Mouse (Mus musculus): ENCODE measurements at regions not wholly inside any gene's neighbourhood (a gene's known extent, or its start where the extent isn't known, plus 50 kb on each side); places are given as distances from the start of the nearest gene placed in this dataset.

DNA sequence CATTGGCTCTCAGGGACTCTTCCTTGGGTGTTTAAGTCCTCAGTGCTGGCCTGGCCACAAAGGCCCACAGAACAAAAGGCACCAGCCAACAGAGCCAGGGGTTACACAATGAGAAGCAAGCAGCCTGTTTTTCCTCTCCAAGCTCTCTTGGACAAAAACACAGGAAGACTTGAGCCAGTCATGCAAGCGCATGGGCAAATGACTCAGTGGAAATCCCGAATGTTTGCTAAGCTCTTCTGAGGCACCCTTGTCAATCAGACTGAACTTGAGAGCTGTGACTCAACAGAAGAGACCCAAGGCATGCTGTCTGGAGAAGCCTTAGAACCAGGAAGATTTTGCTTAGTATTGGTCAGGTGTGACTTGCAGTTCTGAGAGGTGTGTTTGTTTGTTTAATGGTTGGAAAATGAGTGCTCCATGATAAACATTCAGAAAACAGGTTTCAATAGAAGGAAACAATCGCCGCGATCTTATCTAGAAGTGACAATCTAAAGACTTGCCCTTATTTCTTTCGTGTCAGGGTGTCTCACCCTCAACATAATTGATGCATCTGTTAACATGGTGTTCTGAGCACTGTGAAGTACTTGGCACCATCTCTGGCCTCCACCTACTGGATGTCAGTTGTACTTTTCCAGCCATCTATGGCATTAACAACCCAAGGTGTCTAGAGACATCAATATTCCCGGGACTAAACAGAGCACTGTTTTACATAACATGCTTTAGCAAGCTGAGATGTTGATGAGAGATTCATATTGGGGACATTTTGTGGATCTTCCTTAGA lies 124.0 kb upstream of the Tmc1 start:
- ATAC-seq (ENCODE audit: insufficient number of reproducible peaks, insufficient read depth, low FRiP score, low read depth), result no peak
- Histone ChIP-seq H3K4me1 (ENCODE audit: control insufficient read depth in 2 of 2, insufficient read depth in 2 of 2, low read length in 2 of 2) (no peaks in the 10 kb centered on the region), H3K27me3 (ENCODE audit: control insufficient read depth, insufficient read depth, low read length) (no peaks in the 10 kb centered on the region), H3K4me2 (ENCODE audit: low read length) (no peak overlapping the region), H3K9ac (ENCODE audit: low read length) (no peak overlapping the region), H3K4me3 (ENCODE audit: control insufficient read depth in 1 of 2, insufficient read depth in 1 of 2, low read depth in 1 of 2, low read length in 2 of 2) (no peak overlapping the region), H3K36me3 (ENCODE audit: control insufficient read depth, insufficient read depth, low read length) (no peaks in the 10 kb centered on the region), H3K9me3 (ENCODE audit: control insufficient read depth, low read length) (no peaks in the 10 kb centered on the region), H3K27ac (replicated peaks in 1 of 2; ENCODE audit: control insufficient read depth in 1 of 2, insufficient read depth in 1 of 2, low read depth in 2 of 2, low read length in 2 of 2) (no peak overlapping the region)
- 76% methylated on average over 7 of the region's 7 CpGs for WGBS

DNA sequence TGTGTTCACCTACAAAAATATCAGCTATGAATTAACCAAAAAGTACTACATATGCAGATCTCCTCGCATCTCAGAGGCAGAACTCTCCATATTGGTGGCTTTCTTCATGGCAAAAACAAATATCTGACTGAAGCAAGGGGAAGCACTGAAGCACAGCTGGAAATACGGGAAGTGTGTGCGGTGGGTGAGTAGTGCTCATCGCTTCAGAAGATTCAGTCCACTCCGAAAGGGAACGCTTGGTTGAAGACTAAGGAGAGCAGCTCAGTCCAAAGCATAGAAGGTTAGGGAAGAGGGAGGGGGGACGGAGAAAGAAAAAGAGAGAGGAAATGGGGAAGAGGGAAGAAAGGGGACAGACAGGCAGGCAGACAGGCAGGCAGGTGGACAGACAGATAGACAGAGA lies 114.4 kb upstream of the Tmc1 start:
- no peak for ATAC-seq (ENCODE audit: insufficient number of reproducible peaks, insufficient read depth, low FRiP score, low read depth)
- no peaks in the 10 kb centered on the region for H3K36me3 ChIP-seq (ENCODE audit: control insufficient read depth, insufficient read depth, low read length)
- H3K9ac ChIP-seq (ENCODE audit: low read length), result no peak overlapping the region
- H3K9me3 ChIP-seq (ENCODE audit: control insufficient read depth, low read length), result 0 out of 2 replicates have a peak, but pooled peaks cover 2% of the 10 kb centered on the region
- H3K27ac ChIP-seq (replicated peaks in 1 of 2; ENCODE audit: control insufficient read depth in 1 of 2, insufficient read depth in 1 of 2, low read depth in 2 of 2, low read length in 2 of 2), result no peak overlapping the region
- WGBS, result 84% methylated on average over 7 of the region's 7 CpGs
- no peak overlapping the region for H3K4me3 ChIP-seq (ENCODE audit: control insufficient read depth in 1 of 2, insufficient read depth in 1 of 2, low read depth in 1 of 2, low read length in 2 of 2)
- H3K4me2 ChIP-seq (ENCODE audit: low read length), result no peak overlapping the region
- H3K4me1 ChIP-seq (ENCODE audit: control insufficient read depth in 2 of 2, insufficient read depth in 2 of 2, low read length in 2 of 2), result no peaks in the 10 kb centered on the region
- no peaks in the 10 kb centered on the region for H3K27me3 ChIP-seq (ENCODE audit: control insufficient read depth, insufficient read depth, low read length)

DNA sequence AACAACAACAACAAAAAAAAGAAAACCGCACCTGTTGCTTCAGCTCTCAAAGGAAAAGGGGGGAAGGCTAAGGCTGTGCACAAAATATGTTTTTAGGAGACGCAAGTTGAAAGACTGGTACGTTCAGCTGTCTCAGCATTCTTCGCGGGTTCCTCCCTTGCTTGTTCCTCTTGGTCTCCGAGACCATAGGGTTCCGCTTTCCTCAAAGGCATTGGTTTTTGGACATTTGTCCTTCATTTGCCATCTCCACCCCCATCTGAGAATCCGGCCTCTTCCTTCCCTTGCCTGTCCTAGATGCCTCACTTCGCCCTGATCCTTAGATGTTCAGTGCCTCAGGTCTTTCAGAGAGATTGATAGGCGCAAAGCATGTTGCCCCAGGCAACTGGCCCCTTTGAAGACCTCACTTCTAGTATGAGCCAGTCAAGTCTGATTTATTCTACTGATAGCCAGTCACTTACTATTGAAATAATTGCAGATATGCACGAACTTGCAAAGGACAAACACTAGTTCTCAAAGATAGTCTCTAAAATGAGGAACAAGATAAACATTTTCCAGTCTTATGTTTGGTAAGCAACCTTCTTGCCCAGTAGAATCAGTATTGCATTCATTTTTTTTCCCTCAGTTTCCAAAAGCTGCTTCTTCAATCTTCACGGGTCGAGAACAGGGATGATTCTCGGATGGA lies 112.6 kb upstream of the Tmc1 start:
- ATAC-seq (ENCODE audit: insufficient number of reproducible peaks, insufficient read depth, low FRiP score, low read depth), result no peak
- WGBS, result 81% methylated on average over 14 of the region's 14 CpGs
- H3K9ac ChIP-seq (ENCODE audit: low read length), result no peak overlapping the region

DNA sequence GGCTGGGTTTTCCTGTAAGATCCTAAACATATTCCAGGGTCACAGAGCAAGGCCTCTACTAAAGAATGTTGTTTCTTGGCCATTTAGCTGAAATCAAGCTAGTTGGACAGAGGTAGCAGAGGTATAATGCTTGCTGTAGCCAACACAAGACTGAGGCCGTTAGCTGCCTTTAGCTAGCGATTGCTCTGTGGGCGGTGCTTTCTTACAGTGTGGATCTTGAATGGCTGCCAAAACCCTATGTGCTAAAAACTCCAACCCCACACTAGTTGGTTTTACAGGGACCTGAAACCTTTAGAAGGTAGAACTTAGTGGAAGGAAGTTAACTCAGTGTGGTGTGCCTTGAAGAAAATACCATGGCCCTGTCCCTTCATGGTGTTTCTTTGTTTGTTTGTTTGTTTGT lies 110.9 kb upstream of the Tmc1 start:
- Histone ChIP-seq H3K27ac (replicated peaks in 1 of 2; ENCODE audit: control insufficient read depth in 1 of 2, insufficient read depth in 1 of 2, low read depth in 2 of 2, low read length in 2 of 2) (no peak overlapping the region), H3K9me3 (ENCODE audit: control insufficient read depth, low read length) (no peaks in the 10 kb centered on the region), H3K36me3 (ENCODE audit: control insufficient read depth, insufficient read depth, low read length) (no peaks in the 10 kb centered on the region), H3K27me3 (ENCODE audit: control insufficient read depth, insufficient read depth, low read length) (no peaks in the 10 kb centered on the region), H3K4me3 (ENCODE audit: control insufficient read depth in 1 of 2, insufficient read depth in 1 of 2, low read depth in 1 of 2, low read length in 2 of 2) (no peak overlapping the region), H3K4me1 (ENCODE audit: control insufficient read depth in 2 of 2, insufficient read depth in 2 of 2, low read length in 2 of 2) (no peaks in the 10 kb centered on the region), H3K4me2 (ENCODE audit: low read length) (no peak overlapping the region), H3K9ac (ENCODE audit: low read length) (no peak overlapping the region)
- no peak for ATAC-seq (ENCODE audit: insufficient number of reproducible peaks, insufficient read depth, low FRiP score, low read depth)
- 52% methylated on average over 3 of the region's 3 CpGs for WGBS

More for the DNA sequence above, 112.6 kb upstream of the Tmc1 start:
- Histone ChIP-seq H3K9me3 (ENCODE audit: control insufficient read depth, low read length) (no peaks in the 10 kb centered on the region), H3K4me1 (ENCODE audit: control insufficient read depth in 2 of 2, insufficient read depth in 2 of 2, low read length in 2 of 2) (no peaks in the 10 kb centered on the region), H3K4me3 (ENCODE audit: control insufficient read depth in 1 of 2, insufficient read depth in 1 of 2, low read depth in 1 of 2, low read length in 2 of 2) (no peak overlapping the region), H3K27me3 (ENCODE audit: control insufficient read depth, insufficient read depth, low read length) (no peaks in the 10 kb centered on the region), H3K36me3 (ENCODE audit: control insufficient read depth, insufficient read depth, low read length) (no peaks in the 10 kb centered on the region), H3K4me2 (ENCODE audit: low read length) (no peak overlapping the region), H3K27ac (replicated peaks in 1 of 2; ENCODE audit: control insufficient read depth in 1 of 2, insufficient read depth in 1 of 2, low read depth in 2 of 2, low read length in 2 of 2) (no peak overlapping the region)

DNA sequence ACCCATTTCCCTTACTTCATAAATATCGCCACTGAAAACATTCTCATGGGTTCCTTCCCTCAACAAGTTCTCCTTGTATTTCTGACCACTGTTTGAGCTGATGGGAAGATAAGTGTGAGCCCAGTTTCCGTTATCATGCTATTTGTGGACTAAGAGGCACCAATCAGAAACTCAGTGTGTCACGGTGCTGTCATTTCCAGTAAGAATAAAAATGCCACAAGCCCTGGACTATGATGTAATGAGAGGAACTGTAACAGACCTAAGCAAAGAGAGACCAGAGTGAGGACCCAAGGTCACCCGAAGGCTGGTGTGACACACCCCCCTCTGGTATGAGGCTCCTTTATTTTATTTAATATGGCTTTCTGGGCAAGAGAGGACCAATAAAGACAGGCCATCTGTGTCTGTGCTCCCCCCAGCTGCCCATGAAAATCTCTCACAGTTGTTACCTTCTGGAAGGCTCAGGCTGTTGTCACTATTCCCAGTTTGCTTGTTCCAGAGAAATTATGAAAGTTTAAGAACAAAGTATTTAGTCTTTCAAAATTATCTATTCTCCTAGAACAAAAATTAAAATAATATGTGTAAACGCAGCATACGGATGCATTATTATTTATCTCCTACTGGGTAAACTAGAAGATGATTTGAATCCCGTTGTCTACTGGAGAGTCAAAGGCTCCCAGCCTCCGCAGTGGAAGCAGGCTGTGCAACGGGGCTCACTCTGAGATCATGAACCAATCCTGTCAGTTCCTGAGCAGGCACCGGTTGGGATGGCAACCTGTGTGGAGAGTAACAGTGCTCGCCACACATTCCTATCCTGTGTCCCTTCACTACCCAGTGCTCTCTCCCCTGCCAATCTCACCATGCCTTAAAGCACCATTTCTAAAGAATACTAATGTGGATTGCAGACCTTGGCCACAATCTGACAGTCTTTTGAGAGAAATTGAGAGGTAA lies 99.9 kb upstream of the Tmc1 start:
- no peaks in the 10 kb centered on the region for H3K27me3 ChIP-seq (ENCODE audit: control insufficient read depth, insufficient read depth, low read length)
- H3K9ac ChIP-seq (ENCODE audit: low read length), result no peak overlapping the region
- ATAC-seq (ENCODE audit: insufficient number of reproducible peaks, insufficient read depth, low FRiP score, low read depth), result no peak
- no peaks in the 10 kb centered on the region for H3K9me3 ChIP-seq (ENCODE audit: control insufficient read depth, low read length)
- no peak overlapping the region for H3K4me3 ChIP-seq (ENCODE audit: control insufficient read depth in 1 of 2, insufficient read depth in 1 of 2, low read depth in 1 of 2, low read length in 2 of 2)
- H3K4me1 ChIP-seq (ENCODE audit: control insufficient read depth in 2 of 2, insufficient read depth in 2 of 2, low read length in 2 of 2), result no peaks in the 10 kb centered on the region
- no peak overlapping the region for H3K4me2 ChIP-seq (ENCODE audit: low read length)
- H3K27ac ChIP-seq (replicated peaks in 1 of 2; ENCODE audit: control insufficient read depth in 1 of 2, insufficient read depth in 1 of 2, low read depth in 2 of 2, low read length in 2 of 2), result no peak overlapping the region
- H3K36me3 ChIP-seq (ENCODE audit: control insufficient read depth, insufficient read depth, low read length), result no peaks in the 10 kb centered on the region
- 73% methylated on average over 11 of the region's 11 CpGs for WGBS

DNA sequence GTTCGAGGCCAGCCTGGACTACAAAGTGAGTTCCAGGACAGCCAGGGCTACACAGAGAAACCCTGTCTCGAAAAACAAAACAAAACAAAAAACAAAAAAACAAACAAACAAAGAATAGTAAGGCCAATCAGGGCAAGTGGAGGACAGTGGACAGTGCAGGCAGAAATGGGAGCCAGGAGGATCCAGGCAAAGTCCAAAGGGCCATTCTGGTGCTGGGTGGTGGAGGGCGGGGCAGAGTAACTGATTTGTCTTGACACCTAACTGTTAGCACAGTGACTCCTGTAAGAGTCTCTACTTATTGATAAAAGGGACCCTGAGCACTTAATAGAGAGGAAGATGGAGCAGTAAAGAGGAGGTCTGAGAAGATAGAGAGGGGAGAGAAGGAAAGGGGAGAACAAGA lies 98.8 kb upstream of the Tmc1 start:
- H3K9ac ChIP-seq (ENCODE audit: low read length), result no peak overlapping the region
- 82% methylated on average over 3 of the region's 3 CpGs for WGBS
- no peaks in the 10 kb centered on the region for H3K4me1 ChIP-seq (ENCODE audit: control insufficient read depth in 2 of 2, insufficient read depth in 2 of 2, low read length in 2 of 2)
- H3K4me3 ChIP-seq (ENCODE audit: control insufficient read depth in 1 of 2, insufficient read depth in 1 of 2, low read depth in 1 of 2, low read length in 2 of 2), result no peak overlapping the region
- H3K27me3 ChIP-seq (ENCODE audit: control insufficient read depth, insufficient read depth, low read length), result no peaks in the 10 kb centered on the region
- no peaks in the 10 kb centered on the region for H3K36me3 ChIP-seq (ENCODE audit: control insufficient read depth, insufficient read depth, low read length)
- no peak overlapping the region for H3K4me2 ChIP-seq (ENCODE audit: low read length)
- no peaks in the 10 kb centered on the region for H3K9me3 ChIP-seq (ENCODE audit: control insufficient read depth, low read length)
- no peak overlapping the region for H3K27ac ChIP-seq (replicated peaks in 1 of 2; ENCODE audit: control insufficient read depth in 1 of 2, insufficient read depth in 1 of 2, low read depth in 2 of 2, low read length in 2 of 2)
- ATAC-seq (ENCODE audit: insufficient number of reproducible peaks, insufficient read depth, low FRiP score, low read depth), result no peak

DNA sequence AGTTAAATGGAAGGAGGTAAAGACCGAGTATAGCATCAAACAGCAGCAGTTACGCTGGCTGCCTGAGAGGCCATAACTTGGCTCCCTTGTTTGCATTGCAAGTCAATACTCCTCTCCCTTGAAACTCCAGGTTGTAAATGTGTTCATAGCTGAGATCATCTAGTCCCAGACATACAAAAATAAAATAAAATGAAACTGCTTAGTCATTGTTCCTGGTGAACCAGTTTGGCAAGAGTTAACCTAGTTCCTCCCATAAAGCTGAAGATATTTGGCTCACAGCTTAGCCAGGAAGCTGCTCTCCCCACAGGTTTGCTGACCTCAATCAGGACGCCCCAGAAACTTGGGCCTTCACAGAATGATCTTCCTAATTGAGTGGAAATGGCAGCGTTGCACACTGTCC lies 97.9 kb upstream of the Tmc1 start:
- ATAC-seq (ENCODE audit: insufficient number of reproducible peaks, insufficient read depth, low FRiP score, low read depth), result no peak

More for the DNA sequence above, 97.9 kb upstream of the Tmc1 start:
- Histone ChIP-seq H3K27ac (replicated peaks in 1 of 2; ENCODE audit: control insufficient read depth in 1 of 2, insufficient read depth in 1 of 2, low read depth in 2 of 2, low read length in 2 of 2) (no peak overlapping the region), H3K9ac (ENCODE audit: low read length) (no peak overlapping the region), H3K27me3 (ENCODE audit: control insufficient read depth, insufficient read depth, low read length) (no peaks in the 10 kb centered on the region), H3K9me3 (ENCODE audit: control insufficient read depth, low read length) (no peaks in the 10 kb centered on the region), H3K4me2 (ENCODE audit: low read length) (no peak overlapping the region), H3K4me3 (ENCODE audit: control insufficient read depth in 1 of 2, insufficient read depth in 1 of 2, low read depth in 1 of 2, low read length in 2 of 2) (no peak overlapping the region), H3K4me1 (ENCODE audit: control insufficient read depth in 2 of 2, insufficient read depth in 2 of 2, low read length in 2 of 2) (no peaks in the 10 kb centered on the region), H3K36me3 (ENCODE audit: control insufficient read depth, insufficient read depth, low read length) (no peaks in the 10 kb centered on the region)
- 74% methylated on average over 4 of the region's 4 CpGs for WGBS
